ENCODE assay signal across 10 mouse cellular contexts in genomic region chr17:73044918-73045580, GRCm38 (mm10).
A peak's percentile ranks its signal among the peaks of the same experiment; 100 is the strongest.
DNase-seq lines count a peak whose midpoint lies in the region; ATAC-seq and TF ChIP-seq lines count a peak whose summit lies in the region.
"Had no signal": no experiment of that assay in that cellular context is flagged by ENCODE, and none has a peak within 500 bp of the region (broad histone marks: within the 10 kb centered on the region; RNA-seq: fewer than 3 reads in every experiment).

No protein-coding gene starts in this region.

- ATAC-seq in hindbrain, postnatal 0 days = peak; percentile 49; the same call in 1 of the 2 replicates
- ATAC-seq in forebrain, postnatal 0 days = peak; percentile 86
- no peak for ATAC-seq in lung, postnatal 0 days
- ATAC-seq: intestine, embryonic 16.5 days had no signal

- peak; percentile 69 for DNase-seq in hindbrain, postnatal 0 days (ENCODE audit: low spot score)
- no peak for DNase-seq in hindbrain, embryonic 10.5 days (ENCODE audit: low spot score)
- DNase-seq in forebrain, postnatal 0 days = peak; percentile 78
- peak; percentile 58 to 67 for DNase-seq in layer of hippocampus, postnatal 14 days (ENCODE audit: low spot score in 2 of 2)
- DNase-seq in right cerebral cortex, adult 2 months (ENCODE audit: low spot score in 2 of 2) = peak; percentile 39 to 53
- DNase-seq in lung, postnatal 0 days (ENCODE audit: low spot score) = no peak
- DNase-seq in urinary bladder, adult 18-20 months (ENCODE audit: low spot score in 2 of 2) = no peak
- DNase-seq in adrenal gland, postnatal 25 days = no peak

- H3K36me3 ChIP-seq in hindbrain, postnatal 0 days (ENCODE audit: insufficient read depth, low read length) = no peaks in the 10 kb centered on the region
- no peaks in the 10 kb centered on the region for H3K36me3 ChIP-seq in hindbrain, embryonic 10.5 days
- no peaks in the 10 kb centered on the region for H3K36me3 ChIP-seq in forebrain, postnatal 0 days (ENCODE audit: insufficient read depth)
- H3K36me3 ChIP-seq in lung, postnatal 0 days (ENCODE audit: insufficient read depth, low read length) = no peaks in the 10 kb centered on the region

- no peak overlapping the region for H3K4me3 ChIP-seq in hindbrain, postnatal 0 days (ENCODE audit: low read length)
- no peak overlapping the region for H3K4me3 ChIP-seq in hindbrain, embryonic 10.5 days
- no peak overlapping the region for H3K4me3 ChIP-seq in forebrain, postnatal 0 days (ENCODE audit: low read depth, low read length)
- H3K4me3 ChIP-seq in lung, postnatal 0 days (ENCODE audit: low read depth, low read length) = no peak overlapping the region

- peaks cover 5% of the 10 kb centered on the region; the same call in 1 of the 2 replicates for H3K4me1 ChIP-seq in hindbrain, postnatal 0 days (ENCODE audit: insufficient read depth, low read length)
- H3K4me1 ChIP-seq in hindbrain, embryonic 10.5 days (replicated peaks) = no peaks in the 10 kb centered on the region
- peaks cover 11% of the 10 kb centered on the region; the same call in 1 of the 2 replicates for H3K4me1 ChIP-seq in forebrain, postnatal 0 days (ENCODE audit: insufficient read depth)
- H3K4me1 ChIP-seq in lung, postnatal 0 days (ENCODE audit: insufficient read depth, low read depth, low read length) = no peaks in the 10 kb centered on the region

- no peaks in the 10 kb centered on the region for H3K27me3 ChIP-seq in hindbrain, postnatal 0 days (ENCODE audit: insufficient read depth, low read length)
- no peaks in the 10 kb centered on the region for H3K27me3 ChIP-seq in hindbrain, embryonic 10.5 days (ENCODE audit: insufficient read depth, poor library complexity, severe bottlenecking)
- no peaks in the 10 kb centered on the region for H3K27me3 ChIP-seq in forebrain, postnatal 0 days (ENCODE audit: insufficient read depth, low read length)
- no peaks in the 10 kb centered on the region for H3K27me3 ChIP-seq in lung, postnatal 0 days (replicated peaks; ENCODE audit: insufficient read depth, low read length)

- no peak overlapping the region for H3K9ac ChIP-seq in hindbrain, postnatal 0 days (replicated peaks; ENCODE audit: low read length)
- H3K9ac ChIP-seq in forebrain, postnatal 0 days = no peak overlapping the region
- H3K9ac ChIP-seq in lung, postnatal 0 days (replicated peaks; ENCODE audit: low read depth) = no peak overlapping the region

- no peak overlapping the region for H3K4me2 ChIP-seq in hindbrain, postnatal 0 days (ENCODE audit: low read depth, low read length)
- H3K4me2 ChIP-seq in forebrain, postnatal 0 days (ENCODE audit: low read depth) = no peak overlapping the region
- no peak overlapping the region for H3K4me2 ChIP-seq in lung, postnatal 0 days (replicated peaks; ENCODE audit: low read depth, low read length)

- TF ChIP-seq CTCF in hindbrain, postnatal 0 days (IDR thresholded peaks at IDR 0.05; ENCODE audit: low read depth) = no peak
- no peak for TF ChIP-seq CTCF in forebrain, postnatal 0 days (IDR thresholded peaks at IDR 0.05; ENCODE audit: low read depth)
- no peak for TF ChIP-seq CTCF in lung, postnatal 0 days (IDR thresholded peaks at IDR 0.05)

- 62% methylated on average over 5 of the region's 5 CpGs for WGBS in hindbrain, postnatal 0 days
- 84% methylated on average over 5 of the region's 5 CpGs for WGBS in hindbrain, embryonic 10.5 days
- 57% methylated on average over 5 of the region's 5 CpGs for WGBS in forebrain, postnatal 0 days
- WGBS in lung, postnatal 0 days = 74% methylated on average over 5 of the region's 5 CpGs

- no peaks in the 10 kb centered on the region for H3K9me3 ChIP-seq in hindbrain, postnatal 0 days (ENCODE audit: low read length)
- no peaks in the 10 kb centered on the region for H3K9me3 ChIP-seq in hindbrain, embryonic 10.5 days
- no peaks in the 10 kb centered on the region for H3K9me3 ChIP-seq in forebrain, postnatal 0 days (ENCODE audit: low read length)
- H3K9me3 ChIP-seq in lung, postnatal 0 days (ENCODE audit: low read length) = no peaks in the 10 kb centered on the region

- peak overlapping the region; percentile 54; the same call in 1 of the 2 replicates for H3K27ac ChIP-seq in hindbrain, postnatal 0 days
- H3K27ac ChIP-seq in hindbrain, embryonic 10.5 days = no peak overlapping the region
- peak overlapping the region; percentile 67 for H3K27ac ChIP-seq in forebrain, postnatal 0 days (ENCODE audit: low read depth, low read length)
- H3K27ac ChIP-seq in lung, postnatal 0 days (ENCODE audit: low read length) = no peak overlapping the region
- H3K27ac ChIP-seq: stomach, postnatal 0 days had no signal

- no peak for TF ChIP-seq EP300 in lung, postnatal 0 days (IDR thresholded peaks at IDR 0.05)

Comparison
In these comparisons a context has a peak if more than half of its experiments do, and no peak if none do; other contexts are left out.
1. DNase-seq: peak in hindbrain, postnatal 0 days (single experiment), forebrain, postnatal 0 days (single experiment), layer of hippocampus, postnatal 14 days (2 of 2) and right cerebral cortex, adult 2 months (2 of 2); none in hindbrain, embryonic 10.5 days (single experiment), lung, postnatal 0 days (single experiment), urinary bladder, adult 18-20 months (0 of 2) and adrenal gland, postnatal 25 days (single experiment).
2. H3K27ac ChIP-seq: peak in hindbrain, postnatal 0 days (single experiment) and forebrain, postnatal 0 days (single experiment); none in hindbrain, embryonic 10.5 days (single experiment) and lung, postnatal 0 days (single experiment).